Mouse (Mus musculus) spleen, adult 2 months (tissue): ENCODE results near the gene Pgr. TPM values are rescaled to one million over a fixed set of nuclear protein-coding genes. Genes with fewer than 3 reads are reported as not detected.

ENCODE experiments used
- DNase-seq, 2 experiments: peaks; one replicate each; pipeline versions ENCODE4 v3.0.0 to v3.0.0-alpha.2; 2012 to 2021; ENCODE audit warnings: low spot score in 2 of 2, low read depth in 1 of 2
- H3K27ac ChIP-seq: fragments of 200-500 bp; 2 replicates; pipeline ENCODE4 v1.5.1; 2012; ENCODE audit warnings: low read length, inconsistent platforms; ENCODE audit not compliant: insufficient read depth
- H3K27me3 ChIP-seq: fragments of 200-500 bp; 2 replicates; pipeline ENCODE4 v1.6.1; 2012; ENCODE audit warnings: mild to moderate bottlenecking, moderate library complexity, low read length, inconsistent platforms; ENCODE audit not compliant: control insufficient read depth, insufficient read depth
- H3K36me3 ChIP-seq: fragments of 200-500 bp; 2 replicates; pipeline ENCODE4 v1.6.1; 2012; ENCODE audit warnings: mild to moderate bottlenecking, low read length, inconsistent platforms; ENCODE audit not compliant: control insufficient read depth, insufficient read depth
- H3K4me1 ChIP-seq: fragments of 200-500 bp; 2 replicates; pipeline ENCODE4 v1.6.1; 2011; ENCODE audit warnings: inconsistent platforms; ENCODE audit not compliant: control insufficient read depth, insufficient read depth, insufficient read length
- H3K4me3 ChIP-seq: fragments of 200-500 bp; 2 replicates; pipeline ENCODE4 v1.5.1; 2011; ENCODE audit warnings: mild to moderate bottlenecking, inconsistent platforms; ENCODE audit not compliant: insufficient read depth, insufficient read length; ENCODE audit errors: extremely low read depth
- CTCF ChIP-seq: fragments of 200-500 bp; IDR thresholded peaks from 2 replicates; pipeline ENCODE4 v1.5.1; 2011; ENCODE audit warnings: mild to moderate bottlenecking, inconsistent platforms; ENCODE audit not compliant: insufficient read depth, insufficient read length, insufficient replicate concordance; ENCODE audit errors: extremely low read depth
- POLR2A ChIP-seq: fragments of 200-500 bp; IDR thresholded peaks from 2 replicates; pipeline ENCODE4 v1.6.1; 2011; ENCODE audit warnings: low read depth, low read length, inconsistent platforms
- WGBS: fragments of 180-500 bp; shearing (Covaris S2); methylation state at CpG from one replicate; pipeline ENCODE4 v1.1.7; 2018; 5-methylcytosine and 5-hydroxymethylcytosine counted together
- polyA plus RNA-seq: library from polyadenylated mRNA; depleted of rRNA; stranded (reverse); fragments of >200 nt; gene quantifications from 2 replicates; pipeline ENCODE4 v1.2.3, GENCODE M21; 2012; rRNA removed

Pgr gene
- not detected in 2 replicates for polyA plus RNA-seq

- H3K27me3 ChIP-seq, result peaks cover 10% of the 10 kb centered on the region
- TF ChIP-seq POLR2A, result no peak
- TF ChIP-seq CTCF, result no peak
- no peak within 1 kb of the TSS for H3K4me3 ChIP-seq
- DNase-seq, result no peak
- no peaks in the 10 kb centered on the region for H3K4me1 ChIP-seq
- 5% methylated on average over 16 of the region's 16 CpGs for WGBS
- no peaks in the 10 kb centered on the region for H3K36me3 ChIP-seq
- no peak within 1 kb of the TSS for H3K27ac ChIP-seq
Measured at GRCm38 (mm10) chr9:8899616-8900202, at the start of gene Pgr. Gene Pgr (plus strand): TSS chr9:8899833.

- no peak overlapping the region for H3K27ac ChIP-seq
- no peak overlapping the region for H3K4me3 ChIP-seq
- H3K27me3 ChIP-seq, result no peaks in the 10 kb centered on the region
- 74% methylated on average over 2 of the region's 2 CpGs for WGBS
- no peak for DNase-seq
- no peaks in the 10 kb centered on the region for H3K36me3 ChIP-seq
- no peaks in the 10 kb centered on the region for H3K4me1 ChIP-seq
- TF ChIP-seq CTCF, result no peak
- TF ChIP-seq POLR2A, result no peak
Measured at GRCm38 (mm10) chr9:8857455-8857854, 42.2 kb upstream of the Pgr start.

- Histone ChIP-seq H3K4me1 (no peaks in the 10 kb centered on the region), H3K27me3 (no peaks in the 10 kb centered on the region), H3K4me3 (no peak overlapping the region), H3K36me3 (no peaks in the 10 kb centered on the region), H3K27ac (no peak overlapping the region)
- TF ChIP-seq CTCF (no peak), POLR2A (no peak)
- WGBS, result 86% methylated on average over 2 of the region's 2 CpGs
- no peak for DNase-seq
Measured at GRCm38 (mm10) chr9:8868511-8868910, 31.1 kb upstream of the Pgr start.

- Histone ChIP-seq H3K4me3 (no peak overlapping the region), H3K27ac (no peak overlapping the region), H3K4me1 (no peaks in the 10 kb centered on the region), H3K27me3 (no peaks in the 10 kb centered on the region), H3K36me3 (no peaks in the 10 kb centered on the region)
- TF ChIP-seq POLR2A (no peak), CTCF (no peak)
- DNase-seq, result no peak
- 33% methylated on average over 5 of the region's 5 CpGs for WGBS
Measured at GRCm38 (mm10) chr9:8895205-8895604, 4.4 kb upstream of the Pgr start.

- WGBS, result 3% methylated on average over 41 of the region's 41 CpGs
- Histone ChIP-seq H3K4me1 (no peaks in the 10 kb centered on the region), H3K27ac (no peak overlapping the region), H3K4me3 (no peak overlapping the region), H3K36me3 (no peaks in the 10 kb centered on the region), H3K27me3 (peaks cover 10% of the 10 kb centered on the region)
- TF ChIP-seq POLR2A, result no peak
- TF ChIP-seq CTCF, result no peak
- DNase-seq, result no peak
Measured at GRCm38 (mm10) chr9:8900203-8901012, 775 bp downstream of the Pgr start.

- DNase-seq, result no peak
- 4% methylated on average over 35 of the region's 36 CpGs for WGBS
- Histone ChIP-seq H3K27ac (no peak overlapping the region), H3K4me1 (no peaks in the 10 kb centered on the region), H3K27me3 (peaks cover 10% of the 10 kb centered on the region), H3K4me3 (no peak overlapping the region), H3K36me3 (no peaks in the 10 kb centered on the region)
- TF ChIP-seq POLR2A (no peak), CTCF (no peak)
Measured at GRCm38 (mm10) chr9:8901013-8901646, 1.5 kb downstream of the Pgr start.

- no peak for DNase-seq
- Histone ChIP-seq H3K4me3 (no peak overlapping the region), H3K36me3 (no peaks in the 10 kb centered on the region), H3K4me1 (no peaks in the 10 kb centered on the region), H3K27ac (no peak overlapping the region), H3K27me3 (peaks cover 10% of the 10 kb centered on the region)
- TF ChIP-seq CTCF (no peak), POLR2A (no peak)
- 5% methylated on average over 49 of the region's 49 CpGs for WGBS
Measured at GRCm38 (mm10) chr9:8901647-8902131, 2.1 kb downstream of the Pgr start.
